Mouse (Mus musculus): ENCODE results near the gene Psmb4. TPM values are rescaled to one million over a fixed set of nuclear protein-coding genes. Genes with fewer than 3 reads are reported as not detected.
"Not testable (repeated sequence)": the region's sequence is repeated elsewhere in the genome, so short reads cannot be mapped to it uniquely, and the experiment has no call there.

Psmb4 gene
- 100 to 1,000 TPM; 176 to 198 TPM for total RNA-seq (2021)
- long read RNA-seq, experiment 1, transcript Psmb4-201 (7 exons, 1,183 nt), result major isoform, 61 of 65 reads
- long read RNA-seq, experiment 1, partial matches to known transcripts, result 3 of 65 reads
- long read RNA-seq, experiment 1, other reads (novel, unspliced or antisense), result 0 of 65 reads
- long read RNA-seq, experiment 2, transcript Psmb4-201 (7 exons, 1,183 nt), result major isoform, 63 of 68 reads
- long read RNA-seq, experiment 2, partial matches to known transcripts, result 5 of 68 reads
- long read RNA-seq, experiment 2, other reads (novel, unspliced or antisense), result 0 of 68 reads

GRCm38 (mm10) chr3:94886316-94887224, at the start of gene Psmb4:
TSS of gene Psmb4 (minus strand) at chr3:94886961.
- DNase-seq, result peak; percentile 89
- Histone ChIP-seq H3K27ac (peak within 1 kb of the TSS; percentile 96), H3K4me3 (peak within 1 kb of the TSS; percentile 84)
- no peak for TF ChIP-seq CTCF (IDR thresholded peaks at IDR 0.05)
- intact Hi-C loops (cut with DNase I), result loop anchor here (5.0 kb wide), 1 partner anchor 111 kb away; no protein-coding TSS in a partner anchor

GRCm38 (mm10) chr3:94936147-94936546, 49.4 kb upstream of the Psmb4 start:
- H3K27ac ChIP-seq; intact Hi-C loops (cut with DNase I); H3K4me3 ChIP-seq; DNase-seq: not testable (repeated sequence)

DNA sequence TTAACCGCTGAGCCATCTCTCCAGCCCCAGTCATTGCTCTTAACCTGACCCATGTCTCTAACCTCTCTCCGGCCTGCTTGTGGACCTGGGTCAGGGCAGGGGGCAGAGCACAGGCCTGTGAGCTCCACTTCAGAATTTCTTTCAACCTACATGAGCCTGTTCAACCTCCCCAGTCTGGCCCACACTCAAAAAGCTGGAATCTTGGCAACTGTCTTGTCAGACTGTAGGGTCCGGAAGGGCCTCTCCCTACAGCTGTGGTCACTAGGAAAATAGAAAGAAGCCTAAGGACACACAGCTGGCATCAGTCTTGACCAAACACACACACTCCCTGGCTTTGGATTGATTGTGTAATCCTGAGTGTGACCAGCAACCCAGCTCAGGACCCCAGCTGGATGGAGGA, 48.6 kb upstream of the Psmb4 start:
- intact Hi-C loops (cut with DNase I); H3K4me3 ChIP-seq: not testable (repeated sequence)
- DNase-seq, result peak; percentile 73
- peak overlapping the region; percentile 59 for H3K27ac ChIP-seq

DNA sequence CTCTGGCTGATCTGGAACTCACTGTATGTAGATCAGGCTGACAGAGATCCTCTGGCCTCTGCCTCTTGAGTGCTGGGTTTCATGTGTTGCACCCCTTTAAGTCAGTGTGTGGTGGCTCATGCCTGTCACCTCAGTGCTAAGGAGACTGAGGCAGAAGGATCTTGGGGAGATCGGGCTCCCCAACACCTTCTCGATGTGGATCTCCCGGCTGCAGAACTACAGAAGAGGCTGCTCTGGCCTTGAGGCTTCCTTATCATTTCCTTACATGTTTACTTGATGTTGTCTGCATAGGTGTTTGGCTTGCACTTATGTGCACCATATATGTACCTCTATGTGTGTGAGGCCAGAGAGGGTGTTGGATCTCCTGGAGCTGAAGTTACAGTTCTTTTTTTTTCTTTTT, 47.8 kb upstream of the Psmb4 start:
- H3K27ac ChIP-seq; H3K4me3 ChIP-seq; intact Hi-C loops (cut with DNase I); DNase-seq: not testable (repeated sequence)

GRCm38 (mm10) chr3:94933604-94934003, 46.8 kb upstream of the Psmb4 start:
- intact Hi-C loops (cut with DNase I), result not testable (repeated sequence)

GRCm38 (mm10) chr3:94932809-94933564, 46.2 kb upstream of the Psmb4 start, which contains the start of gene Selenbp1:
TSS of gene Selenbp1 (plus strand) at chr3:94933056.
- peak; percentile 82 for DNase-seq
- intact Hi-C loops (cut with DNase I), result no loop called here
- TF ChIP-seq CTCF (IDR thresholded peaks at IDR 0.05), result no peak
- peak within 1 kb of the TSS; percentile 68 for H3K4me3 ChIP-seq
- H3K27ac ChIP-seq, result peak within 1 kb of the TSS; percentile 90

More at GRCm38 (mm10) chr3:94933604-94934003, 46.8 kb upstream of the Psmb4 start:
- Histone ChIP-seq H3K27ac (0 out of 2 replicates have a peak overlapping the region, but pooled peaks have one; percentile 32), H3K4me3 (peak overlapping the region; percentile 68)
- not testable (repeated sequence) for DNase-seq

DNA sequence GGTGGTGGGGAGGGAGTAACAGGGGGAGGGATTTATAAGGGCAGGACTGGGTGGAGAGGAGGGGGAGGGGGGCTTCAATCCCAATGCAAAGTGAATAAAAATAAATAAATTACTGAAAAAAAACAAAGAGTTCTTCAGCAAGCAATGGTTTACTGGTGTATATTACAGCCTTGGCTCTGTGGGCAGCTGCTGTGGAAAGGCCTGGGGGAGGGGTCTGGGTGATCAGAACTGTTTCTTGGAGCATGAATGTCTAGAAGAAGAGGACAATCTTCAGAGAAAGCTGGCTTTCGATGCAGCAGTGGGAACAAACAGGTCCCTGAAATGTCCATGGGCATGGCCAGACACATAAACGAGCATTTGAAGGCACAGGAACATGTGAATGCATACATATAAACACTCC, 45.5 kb upstream of the Psmb4 start:
- H3K27ac ChIP-seq, result peak overlapping the region; percentile 90
- DNase-seq; intact Hi-C loops (cut with DNase I): not testable (repeated sequence)
- peak overlapping the region; percentile 68 for H3K4me3 ChIP-seq

DNA sequence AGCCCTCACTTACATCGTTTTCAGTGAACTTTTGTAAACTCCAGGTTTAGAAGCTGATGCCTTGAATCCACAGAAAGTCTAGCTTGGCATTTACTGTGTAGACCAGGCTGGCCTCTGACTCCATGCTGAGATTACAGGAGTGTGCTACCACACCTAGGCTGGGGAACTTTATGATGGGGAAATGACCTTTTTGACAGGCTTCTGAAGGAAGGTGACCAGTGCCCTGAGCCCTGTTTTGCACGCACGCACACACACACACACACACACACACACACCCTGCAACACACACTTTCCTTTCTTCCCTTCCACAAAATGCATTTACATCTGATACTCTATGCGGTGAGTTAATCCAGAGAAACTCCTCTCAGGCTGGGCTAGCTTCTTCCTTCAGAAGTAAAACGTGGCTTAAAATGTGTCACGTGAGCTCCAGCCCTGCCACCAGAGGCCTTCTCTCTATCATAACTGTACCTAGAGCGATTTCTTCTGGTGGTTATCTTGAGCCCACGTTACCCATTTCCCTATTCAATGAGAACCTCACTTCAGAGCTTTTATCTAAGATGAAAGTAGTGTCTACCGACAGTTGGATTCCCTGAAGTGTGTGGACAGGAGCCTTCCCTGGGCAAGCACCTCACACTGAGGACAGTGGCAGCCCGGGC, 44.8 kb upstream of the Psmb4 start:
- H3K4me3 ChIP-seq; H3K27ac ChIP-seq; DNase-seq; intact Hi-C loops (cut with DNase I): not testable (repeated sequence)

DNA sequence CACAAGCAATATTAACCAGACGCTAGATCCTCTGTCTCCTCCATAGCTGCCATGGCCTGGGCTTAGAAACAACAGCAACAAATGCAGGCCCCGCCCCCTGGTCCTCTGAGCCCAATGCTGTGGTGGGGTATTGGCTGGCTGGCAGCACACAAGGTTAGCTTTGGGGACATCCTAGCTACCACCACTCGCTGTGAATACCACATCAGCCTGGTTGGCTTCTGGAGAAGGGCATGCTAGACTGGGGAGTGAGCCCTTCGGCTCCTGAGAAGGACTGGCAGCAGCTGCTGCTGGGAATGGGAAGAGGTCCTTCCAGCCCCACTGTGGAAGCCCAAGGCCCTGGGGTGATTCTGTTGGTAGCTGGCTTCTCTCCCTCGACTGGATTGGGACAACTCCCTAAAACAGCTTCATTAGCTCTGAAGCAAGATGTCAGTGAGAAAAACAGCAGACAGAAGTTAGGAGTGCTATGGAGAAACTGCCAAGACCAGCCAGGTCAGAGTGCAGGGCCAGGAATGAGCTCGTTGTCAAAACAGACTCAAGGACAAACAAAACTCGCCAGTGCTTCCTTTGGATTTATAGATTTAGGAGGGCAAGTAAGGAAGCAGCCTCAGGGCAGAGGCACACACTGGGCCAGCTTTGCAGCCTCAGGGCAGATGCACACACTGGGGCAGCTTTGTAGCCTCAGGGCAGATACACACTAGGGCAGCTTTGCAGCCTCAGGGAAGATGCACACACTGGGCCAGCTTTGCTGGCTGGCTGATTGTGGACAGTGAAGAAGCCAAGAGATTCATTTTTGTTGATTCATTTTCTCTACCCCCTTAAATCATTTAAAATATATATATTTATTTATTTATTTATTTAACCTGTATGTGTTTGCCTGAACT, 43.9 kb upstream of the Psmb4 start:
- intact Hi-C loops (cut with DNase I); H3K4me3 ChIP-seq: not testable (repeated sequence)
- peak overlapping the region; percentile 31; the same call in 1 of the 2 replicates for H3K27ac ChIP-seq
- peak; percentile 26 for DNase-seq

GRCm38 (mm10) chr3:94928979-94929378, 42.2 kb upstream of the Psmb4 start:
- intact Hi-C loops (cut with DNase I); H3K27ac ChIP-seq; DNase-seq; H3K4me3 ChIP-seq: not testable (repeated sequence)

GRCm38 (mm10) chr3:94926301-94926736, 39.6 kb upstream of the Psmb4 start:
- H3K27ac ChIP-seq; H3K4me3 ChIP-seq; intact Hi-C loops (cut with DNase I); DNase-seq: not testable (repeated sequence)

Data from gastrocnemius, adult 2 months (tissue).